Mouse (Mus musculus): ENCODE data around the gene Tmem150c.

DNA sequence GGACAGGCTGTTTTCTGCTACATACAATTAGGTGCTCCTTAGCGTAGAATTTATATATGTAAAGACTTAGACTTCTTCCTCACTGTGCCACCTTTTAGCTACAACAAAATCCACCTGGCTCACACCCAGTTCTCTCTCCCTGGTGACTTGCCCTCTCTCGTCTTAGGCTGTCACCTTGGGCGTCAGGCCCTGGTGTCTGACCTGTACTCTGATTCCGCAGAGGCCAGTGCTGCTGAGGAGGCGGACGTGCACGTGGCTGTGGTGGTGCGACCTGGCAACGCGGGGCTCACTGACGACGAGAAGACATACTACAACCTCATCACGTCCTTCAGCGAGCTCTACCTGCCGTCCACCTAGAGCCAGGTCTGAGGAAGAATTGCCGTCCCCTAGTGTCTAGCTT, 92.0 kb downstream of the Tmem150c start:
- TF ChIP-seq CTCF (IDR thresholded peaks at IDR 0.05; ENCODE audit: low read depth, low read length) = no peak
- no peak for TF ChIP-seq POLR2A (IDR thresholded peaks at IDR 0.05; ENCODE audit: insufficient read depth, low read length)
- no peak for TF ChIP-seq EP300 (IDR thresholded peaks at IDR 0.05; ENCODE audit: insufficient read depth, low read depth, low read length)

Measured in ES-Bruce4 (cell line).